Mouse (Mus musculus) testis, adult 2 months (tissue): ENCODE results near the gene Cacna1c.

Experiments
- CTCF ChIP-seq: fragments of 200-500 bp; IDR thresholded peaks from 2 replicates; pipeline ENCODE4 v1.5.1; 2012; ENCODE audit warnings: low read depth, mild to moderate bottlenecking, inconsistent platforms, low read length, moderate library complexity; ENCODE audit not compliant: control insufficient read depth, insufficient read depth, insufficient replicate concordance
- POLR2A ChIP-seq: fragments of 200-500 bp; IDR thresholded peaks from 2 replicates; pipeline ENCODE4 v1.6.1; 2012; ENCODE audit warnings: low read depth, mild to moderate bottlenecking, inconsistent platforms, low read length, moderate library complexity; ENCODE audit not compliant: control insufficient read depth

- TF ChIP-seq POLR2A = no peak
- TF ChIP-seq CTCF = no peak
These were observed 4.7 kb downstream of the Cacna1c start for GRCm38 (mm10) chr6:119191478-119191877.
